Mouse (Mus musculus) heart, adult 2 months (tissue): ENCODE measurements at regions not wholly inside any gene's neighbourhood (a gene's known extent, or its start where the extent isn't known, plus 50 kb on each side); places are given as distances from the start of the nearest gene placed in this dataset.

Experiments used
- CTCF ChIP-seq: fragments of 200-600 bp; IDR thresholded peaks from 2 replicates; pipeline ENCODE4 v1.8.1; 2022; ENCODE audit warnings: antibody characterized with exemption, mild to moderate bottlenecking, moderate library complexity
- EP300 ChIP-seq: fragments of 200-500 bp; IDR thresholded peaks from 2 replicates; pipeline ENCODE4 v1.6.1; 2011; ENCODE audit warnings: low read depth, low read length, control low read depth; ENCODE audit not compliant: insufficient read depth
- POLR2A ChIP-seq: fragments of 200-500 bp; IDR thresholded peaks from 2 replicates; pipeline ENCODE4 v1.6.1; 2011; ENCODE audit warnings: mild to moderate bottlenecking, low read depth, low read length, control low read depth; ENCODE audit not compliant: insufficient read depth

DNA sequence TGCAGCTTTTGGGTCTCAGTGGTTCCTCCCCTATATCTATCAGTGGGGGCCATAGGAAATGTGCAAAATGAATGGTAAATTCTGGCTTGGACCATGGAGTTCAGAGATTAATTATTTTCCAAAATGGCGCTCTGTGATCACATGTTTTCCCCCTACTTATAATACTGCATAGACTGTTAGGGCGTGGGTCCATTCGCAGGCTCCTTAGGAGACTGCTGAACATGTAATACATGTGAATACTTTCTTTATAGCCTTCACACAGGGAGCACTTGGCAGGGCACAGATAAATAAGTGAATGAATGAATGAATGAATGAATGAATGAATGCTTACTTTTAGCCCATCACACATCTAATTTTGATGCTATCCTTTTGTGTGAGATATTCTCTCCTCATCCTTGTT, 666.1 kb downstream of the Vrk1 start:
- TF ChIP-seq EP300 (no peak), CTCF (no peak), POLR2A (no peak)
